Mouse (Mus musculus): ENCODE data around the gene Neo1. TPM values are rescaled to one million over a fixed set of nuclear protein-coding genes. Genes with fewer than 3 reads are reported as not detected.

Gene Neo1
- polyA plus RNA-seq, 1 experiment = 17.5 TPM

DNA sequence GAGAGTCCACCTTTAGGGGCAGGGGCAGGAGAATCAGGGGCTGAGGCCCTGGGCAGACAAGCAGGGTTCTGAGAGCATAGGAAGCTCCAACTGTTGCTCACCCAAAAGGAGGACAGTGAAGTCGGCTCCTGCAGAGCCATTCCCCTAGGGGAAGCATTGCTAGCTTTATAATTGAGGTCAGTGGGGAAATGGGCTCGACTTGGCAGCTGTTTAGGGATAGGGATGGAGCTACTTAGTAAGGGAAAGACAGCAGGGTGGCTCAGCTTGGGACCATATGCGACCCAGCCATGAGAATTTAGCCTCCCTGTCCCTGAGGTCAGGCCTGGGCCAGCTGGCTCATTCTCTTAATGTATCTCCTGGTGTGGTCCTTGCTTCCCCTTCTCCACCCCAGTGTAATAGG is 181.3 kb downstream of the Neo1 start:
- TF ChIP-seq POLR2A (IDR thresholded peaks at IDR 0.05; ENCODE audit: control insufficient read depth, low read depth, low read length) (no peak), CTCF (IDR thresholded peaks at IDR 0.05; ENCODE audit: control insufficient read depth, insufficient read depth, insufficient replicate concordance, low read depth, low read length) (no peak)
- Histone ChIP-seq H3K27me3 (ENCODE audit: control insufficient read depth, insufficient read depth, low read length) (no peaks in the 10 kb centered on the region), H3K4me1 (ENCODE audit: control insufficient read depth, insufficient read depth, low read length) (peaks cover 4% of the 10 kb centered on the region), H3K36me3 (ENCODE audit: control insufficient read depth, insufficient read depth, low read length) (no peaks in the 10 kb centered on the region), H3K4me3 (ENCODE audit: control insufficient read depth, low read depth, low read length) (no peak overlapping the region), H3K27ac (ENCODE audit: control insufficient read depth, insufficient read depth, low read depth, low read length) (no peak overlapping the region)

DNA sequence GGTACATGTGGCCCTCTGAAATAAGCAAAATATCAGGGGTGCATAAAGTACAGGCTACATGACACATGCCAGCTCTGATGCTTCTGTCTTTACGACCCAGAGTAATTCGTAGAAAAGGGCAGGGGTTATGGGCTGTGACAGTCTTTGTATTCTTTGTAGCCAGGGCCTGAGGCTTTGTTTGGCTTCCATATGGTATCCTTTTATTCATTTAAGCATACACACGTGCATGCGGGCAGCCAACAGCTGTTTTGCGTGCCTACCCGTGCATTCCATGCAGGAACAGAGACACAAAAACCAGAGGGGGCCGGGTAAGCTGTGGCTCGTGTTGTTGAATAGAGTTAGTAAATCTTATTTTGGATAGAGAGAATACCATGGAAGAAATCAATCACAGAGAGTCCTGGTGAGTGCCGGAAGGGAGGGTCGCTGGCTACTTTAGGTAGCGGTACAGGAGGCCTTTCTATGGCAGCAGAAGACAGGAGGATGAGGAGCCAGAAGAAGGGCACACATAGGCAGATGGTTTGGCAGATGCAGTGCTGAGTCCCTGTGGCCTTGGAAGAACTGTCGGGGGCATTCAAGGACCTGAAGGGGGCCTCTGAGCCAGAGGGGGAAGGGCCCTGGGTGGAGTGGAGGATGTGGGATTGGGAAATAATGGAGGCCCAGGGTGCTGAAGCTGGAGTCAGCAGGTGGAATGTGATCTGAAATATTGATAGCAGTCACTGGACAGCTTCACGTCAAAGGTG is 186.5 kb downstream of the Neo1 start:
- no peak overlapping the region for H3K27ac ChIP-seq (ENCODE audit: control insufficient read depth, insufficient read depth, low read depth, low read length)
- no peak for TF ChIP-seq POLR2A (IDR thresholded peaks at IDR 0.05; ENCODE audit: control insufficient read depth, low read depth, low read length)
- TF ChIP-seq CTCF (IDR thresholded peaks at IDR 0.05; ENCODE audit: control insufficient read depth, insufficient read depth, insufficient replicate concordance, low read depth, low read length) = no peak
- H3K4me3 ChIP-seq (ENCODE audit: control insufficient read depth, low read depth, low read length) = no peak overlapping the region
- H3K4me1 ChIP-seq (ENCODE audit: control insufficient read depth, insufficient read depth, low read length) = no peaks in the 10 kb centered on the region
- H3K36me3 ChIP-seq (ENCODE audit: control insufficient read depth, insufficient read depth, low read length) = no peaks in the 10 kb centered on the region
- H3K27me3 ChIP-seq (ENCODE audit: control insufficient read depth, insufficient read depth, low read length) = no peaks in the 10 kb centered on the region

DNA sequence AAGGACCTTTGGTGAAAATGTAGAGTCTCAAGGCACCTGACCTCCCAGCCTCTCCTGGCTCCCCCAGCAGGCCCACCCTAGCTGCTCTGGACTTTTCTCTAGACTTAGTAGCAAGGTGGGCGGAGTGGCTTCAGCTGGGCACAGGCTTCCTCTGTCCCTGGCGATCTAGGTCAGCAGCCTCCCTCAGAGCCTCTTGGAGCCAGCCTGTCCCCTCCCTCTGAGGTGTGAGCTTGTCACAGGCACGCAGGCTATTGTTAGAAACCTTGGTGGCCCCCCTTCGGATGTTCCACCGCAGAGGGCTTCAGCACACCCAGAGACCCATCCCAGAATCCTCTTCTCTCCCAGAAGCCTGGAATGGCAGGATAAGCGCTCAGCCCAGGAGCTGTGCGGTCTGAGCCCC is 188.6 kb downstream of the Neo1 start:
- Histone ChIP-seq H3K4me3 (ENCODE audit: control insufficient read depth, low read depth, low read length) (no peak overlapping the region), H3K27ac (ENCODE audit: control insufficient read depth, insufficient read depth, low read depth, low read length) (no peak overlapping the region), H3K4me1 (ENCODE audit: control insufficient read depth, insufficient read depth, low read length) (no peaks in the 10 kb centered on the region), H3K27me3 (ENCODE audit: control insufficient read depth, insufficient read depth, low read length) (no peaks in the 10 kb centered on the region), H3K36me3 (ENCODE audit: control insufficient read depth, insufficient read depth, low read length) (no peaks in the 10 kb centered on the region)
- no peak for TF ChIP-seq POLR2A (IDR thresholded peaks at IDR 0.05; ENCODE audit: control insufficient read depth, low read depth, low read length)
- no peak for TF ChIP-seq CTCF (IDR thresholded peaks at IDR 0.05; ENCODE audit: control insufficient read depth, insufficient read depth, insufficient replicate concordance, low read depth, low read length)

DNA sequence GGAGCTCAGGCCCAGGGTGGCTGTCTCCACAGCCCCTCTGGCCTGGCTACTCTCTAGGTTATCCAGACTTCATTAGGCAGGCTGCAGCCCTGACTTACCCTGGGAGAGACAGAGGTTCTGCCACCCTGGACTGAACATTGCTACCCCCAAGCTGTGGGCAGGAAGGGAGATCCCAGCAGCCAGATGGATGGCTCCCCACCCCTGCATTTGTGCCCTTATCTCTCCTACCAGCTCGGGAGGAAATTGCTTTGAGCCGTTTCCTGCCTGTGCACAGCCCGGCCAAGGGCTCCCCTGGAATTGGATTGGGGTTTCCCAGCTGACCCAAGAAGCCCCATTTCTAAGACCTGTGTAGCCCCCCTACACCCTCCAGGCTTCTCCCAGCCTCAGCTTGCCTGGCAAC is 189.2 kb downstream of the Neo1 start:
- H3K27me3 ChIP-seq (ENCODE audit: control insufficient read depth, insufficient read depth, low read length) = no peaks in the 10 kb centered on the region
- no peaks in the 10 kb centered on the region for H3K36me3 ChIP-seq (ENCODE audit: control insufficient read depth, insufficient read depth, low read length)
- H3K4me1 ChIP-seq (ENCODE audit: control insufficient read depth, insufficient read depth, low read length) = no peaks in the 10 kb centered on the region
- TF ChIP-seq POLR2A (IDR thresholded peaks at IDR 0.05; ENCODE audit: control insufficient read depth, low read depth, low read length) = no peak
- TF ChIP-seq CTCF (IDR thresholded peaks at IDR 0.05; ENCODE audit: control insufficient read depth, insufficient read depth, insufficient replicate concordance, low read depth, low read length) = no peak
- H3K4me3 ChIP-seq (ENCODE audit: control insufficient read depth, low read depth, low read length) = no peak overlapping the region
- H3K27ac ChIP-seq (ENCODE audit: control insufficient read depth, insufficient read depth, low read depth, low read length) = no peak overlapping the region

DNA sequence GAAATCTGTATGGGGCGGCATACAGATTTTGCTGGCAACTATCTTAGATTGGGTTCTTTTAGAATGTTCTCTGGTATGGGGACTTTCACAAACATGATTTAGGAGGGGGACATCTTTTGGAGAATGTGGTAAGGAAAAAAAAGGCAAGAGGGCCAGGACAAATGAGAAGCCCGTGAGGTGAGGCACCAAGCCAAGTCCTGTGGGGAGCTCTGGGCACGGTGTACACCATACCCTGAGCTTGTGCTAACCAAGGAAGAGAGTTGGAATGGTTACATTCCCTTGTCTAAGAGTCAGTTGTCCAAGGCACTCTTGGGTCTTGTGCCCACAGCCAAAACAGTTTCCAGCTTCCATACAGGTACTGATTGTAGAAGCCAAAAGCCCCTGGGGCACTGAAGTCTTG is 191.6 kb downstream of the Neo1 start:
- H3K27ac ChIP-seq (ENCODE audit: control insufficient read depth, insufficient read depth, low read depth, low read length) = no peak overlapping the region
- H3K4me1 ChIP-seq (ENCODE audit: control insufficient read depth, insufficient read depth, low read length) = no peaks in the 10 kb centered on the region
- H3K4me3 ChIP-seq (ENCODE audit: control insufficient read depth, low read depth, low read length) = no peak overlapping the region
- no peaks in the 10 kb centered on the region for H3K36me3 ChIP-seq (ENCODE audit: control insufficient read depth, insufficient read depth, low read length)
- no peaks in the 10 kb centered on the region for H3K27me3 ChIP-seq (ENCODE audit: control insufficient read depth, insufficient read depth, low read length)
- TF ChIP-seq CTCF (IDR thresholded peaks at IDR 0.05; ENCODE audit: control insufficient read depth, insufficient read depth, insufficient replicate concordance, low read depth, low read length) = no peak
- TF ChIP-seq POLR2A (IDR thresholded peaks at IDR 0.05; ENCODE audit: control insufficient read depth, low read depth, low read length) = no peak

DNA sequence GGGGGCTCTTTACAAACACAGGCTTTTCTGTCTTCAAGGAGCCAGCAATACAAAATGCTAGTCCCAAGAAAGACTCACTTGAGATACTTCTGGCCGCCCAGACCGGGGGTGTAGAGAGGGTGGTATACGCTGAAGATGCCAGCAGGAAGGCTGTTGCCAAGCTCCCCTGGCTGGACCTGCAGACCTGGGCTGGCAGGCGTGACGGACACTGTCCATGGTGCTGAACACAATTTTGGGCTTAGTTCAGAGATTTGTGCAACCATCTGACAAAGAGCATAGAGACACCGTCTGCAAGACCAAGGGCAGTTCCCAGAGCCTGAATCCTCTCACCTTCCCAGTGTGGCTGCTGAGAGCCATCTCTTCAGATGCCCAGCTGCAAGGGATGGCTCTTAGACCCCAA is 194.6 kb downstream of the Neo1 start:
- Histone ChIP-seq H3K4me3 (ENCODE audit: control insufficient read depth, low read depth, low read length) (no peak overlapping the region), H3K27ac (ENCODE audit: control insufficient read depth, insufficient read depth, low read depth, low read length) (no peak overlapping the region), H3K4me1 (ENCODE audit: control insufficient read depth, insufficient read depth, low read length) (no peaks in the 10 kb centered on the region), H3K27me3 (ENCODE audit: control insufficient read depth, insufficient read depth, low read length) (no peaks in the 10 kb centered on the region), H3K36me3 (ENCODE audit: control insufficient read depth, insufficient read depth, low read length) (no peaks in the 10 kb centered on the region)
- no peak for TF ChIP-seq POLR2A (IDR thresholded peaks at IDR 0.05; ENCODE audit: control insufficient read depth, low read depth, low read length)
- TF ChIP-seq CTCF (IDR thresholded peaks at IDR 0.05; ENCODE audit: control insufficient read depth, insufficient read depth, insufficient replicate concordance, low read depth, low read length) = no peak

DNA sequence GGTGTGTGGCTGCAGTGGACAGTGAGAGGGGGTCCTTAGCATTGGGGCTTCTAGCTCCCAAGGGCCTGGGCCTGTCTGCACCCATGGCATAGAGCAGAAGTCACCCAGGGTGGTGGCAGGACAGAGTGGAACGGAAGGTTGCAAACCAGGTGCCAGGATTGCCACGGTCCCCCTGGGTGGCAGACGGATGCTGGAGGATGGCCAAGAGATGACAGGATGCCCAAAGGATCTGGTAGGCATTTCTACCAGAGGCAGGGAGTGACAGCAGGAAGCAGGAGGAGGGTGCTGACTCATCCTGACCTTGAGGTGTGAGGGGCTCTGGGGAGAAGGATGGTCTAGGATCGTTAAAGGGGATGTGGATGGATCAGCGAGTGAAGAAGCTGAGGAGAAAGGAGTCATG is 197.7 kb downstream of the Neo1 start:
- no peaks in the 10 kb centered on the region for H3K4me1 ChIP-seq (ENCODE audit: control insufficient read depth, insufficient read depth, low read length)
- H3K27ac ChIP-seq (ENCODE audit: control insufficient read depth, insufficient read depth, low read depth, low read length) = no peak overlapping the region
- no peaks in the 10 kb centered on the region for H3K27me3 ChIP-seq (ENCODE audit: control insufficient read depth, insufficient read depth, low read length)
- TF ChIP-seq POLR2A (IDR thresholded peaks at IDR 0.05; ENCODE audit: control insufficient read depth, low read depth, low read length) (no peak), CTCF (IDR thresholded peaks at IDR 0.05; ENCODE audit: control insufficient read depth, insufficient read depth, insufficient replicate concordance, low read depth, low read length) (no peak)
- H3K4me3 ChIP-seq (ENCODE audit: control insufficient read depth, low read depth, low read length) = no peak overlapping the region
- H3K36me3 ChIP-seq (ENCODE audit: control insufficient read depth, insufficient read depth, low read length) = no peaks in the 10 kb centered on the region
